Mouse (Mus musculus): ENCODE results near the gene Kcnn1.

The Kcnn1 gene

GRCm38 (mm10) chr8:70795370-70795769 lies 67.7 kb downstream of the Kcnn1 start:
- DNase-seq (ENCODE audit: extremely low spot score, low read depth, low spot score) = no peak

- no peak for DNase-seq (ENCODE audit: extremely low spot score, low read depth, low spot score)
These were observed 68.8 kb downstream of the Kcnn1 start for GRCm38 (mm10) chr8:70794215-70794614.

GRCm38 (mm10) chr8:70792700-70793099 lies 70.4 kb downstream of the Kcnn1 start:
- no peak for DNase-seq (ENCODE audit: extremely low spot score, low read depth, low spot score)
